Mouse (Mus musculus) layer of hippocampus, adult 18-20 months (tissue): ENCODE measurements around the gene Olfr370. TPM values are rescaled to one million over a fixed set of nuclear protein-coding genes. Genes with fewer than 3 reads are reported as not detected.

Source experiments
- DNase-seq, 2 experiments: peaks; one replicate each; pipeline ENCODE4 v3.0.0; 2022; ENCODE audit warnings: low spot score in 2 of 2
- total RNA-seq, 2 experiments: library from RNA; stranded (reverse); gene quantifications; 2 replicates each; pipeline ENCODE4 v1.2.3; 2021

Olfr370 gene
- total RNA-seq, 2 experiments from 2014 or later = not detected

GRCm38 (mm10) chr8:83575561-83576515 lies 40.3 kb downstream of the Olfr370 start:
- peak in 1 of 2 experiments; percentile 17 for DNase-seq

GRCm38 (mm10) chr8:83576516-83576895 lies 40.9 kb downstream of the Olfr370 start:
- DNase-seq = peak in 1 of 2 experiments; percentile 6

DNA sequence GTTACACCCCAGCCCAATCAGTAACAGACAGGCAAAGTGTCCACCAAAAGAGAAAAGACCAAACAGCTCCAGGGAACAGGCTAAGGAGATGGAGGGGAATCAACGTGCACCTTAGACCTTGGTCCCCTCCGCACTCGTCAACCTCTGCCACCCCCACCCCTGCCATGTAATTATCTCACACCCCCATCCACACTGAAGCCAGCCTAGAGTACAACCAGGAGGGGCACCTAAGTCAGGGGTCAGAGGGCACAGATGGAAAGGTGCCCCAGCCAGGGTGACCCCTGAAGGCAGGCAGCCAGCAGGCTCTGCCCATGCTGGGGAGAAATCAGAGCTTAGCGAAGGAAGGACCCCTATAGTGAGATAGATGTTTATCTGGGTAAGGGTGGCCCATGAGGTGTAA lies 41.3 kb downstream of the Olfr370 start:
- no peak for DNase-seq

DNA sequence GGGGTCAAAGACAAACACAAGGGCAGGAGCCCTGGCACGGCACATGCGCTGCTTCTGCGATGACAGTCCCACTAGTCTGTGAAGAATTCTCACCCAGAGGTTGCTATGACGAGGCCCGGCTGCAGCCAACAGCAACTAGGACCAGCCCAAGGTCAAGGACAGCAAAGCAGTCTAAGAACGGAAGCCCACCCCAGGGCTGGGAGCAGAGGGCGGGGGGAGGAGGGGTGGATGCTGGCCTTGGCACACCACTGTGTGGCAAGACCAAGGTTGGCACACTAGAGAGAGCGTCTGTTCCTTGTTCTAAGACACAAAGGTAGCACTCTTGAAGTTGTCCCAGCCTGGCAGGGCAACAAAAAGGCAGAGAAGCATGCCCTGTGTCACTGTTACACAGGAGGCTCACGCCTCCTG lies 41.8 kb downstream of the Olfr370 start:
- no peak for DNase-seq

DNA sequence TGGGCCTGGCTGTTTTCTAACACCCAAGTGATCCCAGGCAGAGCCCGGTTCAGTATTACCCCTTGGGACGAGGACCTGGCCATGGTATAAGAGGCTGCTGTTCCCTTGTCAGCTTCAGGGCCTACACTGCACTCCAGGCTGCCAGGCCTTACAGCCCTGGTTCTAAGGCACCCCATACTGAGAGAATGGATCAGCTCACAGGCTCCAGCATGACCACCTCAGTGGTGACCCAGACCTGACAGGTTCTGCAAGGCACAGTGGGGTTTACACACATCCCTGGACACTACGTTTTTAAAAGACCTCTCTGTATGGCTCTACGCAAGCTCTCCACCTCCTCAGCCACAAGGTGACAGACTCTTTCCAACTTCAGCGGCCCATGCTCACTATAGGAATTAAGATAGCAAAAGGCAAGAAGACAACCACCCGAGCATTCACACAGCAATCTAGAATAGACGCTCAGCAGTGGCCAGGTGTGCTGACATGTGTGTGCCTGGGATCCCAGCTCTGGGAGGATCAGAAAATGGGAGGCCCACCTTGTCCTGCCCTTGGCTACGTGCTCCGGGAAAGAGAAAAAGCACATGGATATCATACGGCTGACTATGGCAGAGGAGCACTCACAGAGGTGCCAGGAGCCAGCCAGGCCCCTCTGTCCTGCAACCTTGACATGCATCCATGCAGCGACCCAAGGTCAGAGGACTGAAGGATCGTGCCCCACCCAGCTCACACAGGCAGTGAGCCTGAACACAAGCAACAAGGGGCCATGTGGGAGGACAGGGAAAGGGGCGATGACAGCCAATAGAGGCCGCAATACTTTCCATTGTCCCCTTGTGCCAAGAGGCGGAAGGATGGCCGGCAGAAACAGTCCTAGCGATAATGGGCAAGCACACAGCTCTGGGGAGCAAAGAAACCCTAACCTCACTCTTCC lies 42.8 kb downstream of the Olfr370 start:
- DNase-seq = no peak

GRCm38 (mm10) chr8:83579676-83580075 lies 44.1 kb downstream of the Olfr370 start:
- DNase-seq = no peak

GRCm38 (mm10) chr8:83580826-83581225 lies 45.2 kb downstream of the Olfr370 start:
- DNase-seq = no peak

DNA sequence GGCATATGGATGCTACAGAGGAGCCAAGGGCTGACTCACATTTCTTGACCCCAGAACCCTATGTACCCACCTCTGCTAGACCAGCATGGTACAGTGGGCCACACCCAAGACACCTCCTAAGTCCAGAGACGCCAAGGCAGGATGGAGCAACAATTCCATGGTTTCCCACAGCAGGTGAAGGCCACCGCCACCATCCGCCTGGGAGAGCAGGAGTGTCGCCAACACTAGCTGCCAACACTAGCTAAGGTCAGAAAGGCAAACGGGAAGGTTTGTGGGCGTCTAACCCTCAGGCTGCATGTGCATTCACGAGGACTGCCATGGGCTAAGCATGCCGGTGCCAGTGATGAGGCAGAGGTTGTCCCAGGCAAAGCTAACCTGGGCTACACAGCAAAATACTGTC lies 46.6 kb downstream of the Olfr370 start:
- no peak for DNase-seq

- DNase-seq = no peak
Measured at GRCm38 (mm10) chr8:83583236-83583635, 47.7 kb downstream of the Olfr370 start.

DNA sequence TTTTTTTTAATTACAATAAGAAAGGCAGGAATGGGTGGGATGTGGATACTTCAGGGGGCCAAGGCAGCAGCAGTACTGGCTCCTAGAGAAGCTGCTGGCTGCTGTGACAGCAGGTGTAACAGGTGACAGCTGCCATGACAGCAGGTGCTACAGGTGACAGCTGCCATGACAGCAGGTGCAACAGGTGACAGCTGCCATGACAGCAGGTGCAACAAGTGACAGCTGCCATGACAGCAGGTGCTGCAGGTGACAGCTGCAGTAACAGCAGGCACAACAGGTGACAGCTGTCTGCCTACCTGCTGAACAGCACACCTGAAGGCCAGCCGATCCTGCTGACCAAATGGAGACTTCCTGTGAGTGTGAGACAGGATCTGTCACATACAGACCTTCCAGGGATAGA lies 49.2 kb downstream of the Olfr370 start:
- no peak for DNase-seq

DNA sequence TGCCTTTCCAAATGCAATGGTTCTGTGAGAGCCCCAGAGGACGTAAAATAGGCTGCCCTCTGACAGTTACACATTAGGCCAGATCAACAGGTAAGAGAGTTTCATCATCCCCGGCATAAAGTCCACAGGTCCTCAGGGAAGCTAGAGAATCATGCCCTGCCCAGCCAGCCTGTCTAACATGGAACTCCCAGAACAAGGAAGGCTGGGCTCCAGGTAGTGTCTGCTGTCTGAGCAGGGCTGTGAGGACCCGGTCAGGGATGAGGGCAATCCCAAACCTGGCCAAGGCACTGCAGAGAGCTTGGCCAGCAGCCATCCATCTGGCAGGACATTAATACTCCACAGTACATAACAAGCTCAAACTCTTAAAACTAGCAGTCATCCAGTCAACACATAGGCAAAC lies 49.8 kb downstream of the Olfr370 start:
- DNase-seq = no peak

DNA sequence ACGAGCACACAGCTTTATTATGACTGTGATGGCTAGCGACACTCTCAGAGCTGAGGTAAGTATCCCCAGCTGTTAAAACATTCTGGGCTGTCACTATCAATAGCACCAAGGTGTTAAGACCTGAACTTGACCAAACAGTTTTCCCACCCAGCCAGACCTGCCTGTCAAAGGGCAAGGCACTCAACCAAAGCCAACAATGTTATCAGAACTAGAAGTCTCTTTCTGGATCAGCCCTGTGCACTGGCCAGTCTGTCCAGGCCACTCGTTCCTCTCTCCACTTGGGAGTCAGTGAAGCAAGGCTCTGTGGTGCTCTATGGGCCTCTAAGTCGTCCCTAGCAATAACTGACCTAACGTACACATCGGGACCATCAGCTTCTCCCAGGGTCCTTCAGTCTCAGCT lies 52.1 kb downstream of the Olfr370 start:
- no peak for DNase-seq

DNA sequence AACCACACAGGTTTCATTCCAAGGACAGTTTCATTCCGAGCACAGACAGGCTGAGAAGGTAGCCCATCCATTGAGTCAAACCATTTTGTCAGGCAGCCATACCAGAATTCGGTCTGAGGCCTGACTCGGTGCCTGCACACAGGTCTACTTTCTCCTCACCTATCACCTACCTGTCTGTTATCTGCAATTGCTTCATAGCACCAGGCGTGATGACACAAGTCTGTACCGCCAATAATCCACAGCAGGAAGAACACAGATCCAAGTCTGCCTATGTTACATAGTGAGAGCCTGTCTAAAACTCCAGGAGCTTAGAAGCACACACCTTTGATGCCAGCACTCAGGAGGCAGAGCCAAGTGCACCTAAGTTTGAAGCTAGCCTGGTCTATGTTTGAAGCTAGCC lies 53.3 kb downstream of the Olfr370 start:
- DNase-seq = no peak

DNA sequence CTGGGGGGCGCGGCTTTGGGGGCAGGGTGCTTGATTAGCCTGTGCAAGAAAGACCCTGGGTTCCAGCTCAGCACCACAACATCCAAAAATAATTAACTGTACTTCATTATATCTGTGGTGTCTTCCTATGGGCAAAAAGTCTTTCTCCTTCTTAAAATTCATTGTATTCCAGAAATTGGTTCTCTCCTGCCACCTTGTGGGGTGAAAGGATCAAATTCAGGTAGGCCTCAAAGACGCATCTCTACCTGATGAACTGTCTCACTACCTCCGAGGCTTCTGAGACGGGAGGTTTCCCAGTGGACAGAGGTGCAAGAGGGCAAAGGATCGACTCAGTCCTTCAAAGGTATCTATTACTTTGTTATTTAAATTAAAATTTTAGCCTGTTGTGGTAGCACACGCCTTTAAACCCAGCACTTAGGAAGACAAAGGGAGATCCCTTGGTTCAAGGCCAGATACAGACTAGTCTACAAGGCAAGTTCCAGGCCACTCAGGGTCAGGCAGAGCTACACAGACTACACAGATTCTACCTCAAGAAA lies 55.0 kb downstream of the Olfr370 start:
- DNase-seq = no peak

GRCm38 (mm10) chr8:83592682-83593081 lies 57.1 kb downstream of the Olfr370 start:
- no peak for DNase-seq

DNA sequence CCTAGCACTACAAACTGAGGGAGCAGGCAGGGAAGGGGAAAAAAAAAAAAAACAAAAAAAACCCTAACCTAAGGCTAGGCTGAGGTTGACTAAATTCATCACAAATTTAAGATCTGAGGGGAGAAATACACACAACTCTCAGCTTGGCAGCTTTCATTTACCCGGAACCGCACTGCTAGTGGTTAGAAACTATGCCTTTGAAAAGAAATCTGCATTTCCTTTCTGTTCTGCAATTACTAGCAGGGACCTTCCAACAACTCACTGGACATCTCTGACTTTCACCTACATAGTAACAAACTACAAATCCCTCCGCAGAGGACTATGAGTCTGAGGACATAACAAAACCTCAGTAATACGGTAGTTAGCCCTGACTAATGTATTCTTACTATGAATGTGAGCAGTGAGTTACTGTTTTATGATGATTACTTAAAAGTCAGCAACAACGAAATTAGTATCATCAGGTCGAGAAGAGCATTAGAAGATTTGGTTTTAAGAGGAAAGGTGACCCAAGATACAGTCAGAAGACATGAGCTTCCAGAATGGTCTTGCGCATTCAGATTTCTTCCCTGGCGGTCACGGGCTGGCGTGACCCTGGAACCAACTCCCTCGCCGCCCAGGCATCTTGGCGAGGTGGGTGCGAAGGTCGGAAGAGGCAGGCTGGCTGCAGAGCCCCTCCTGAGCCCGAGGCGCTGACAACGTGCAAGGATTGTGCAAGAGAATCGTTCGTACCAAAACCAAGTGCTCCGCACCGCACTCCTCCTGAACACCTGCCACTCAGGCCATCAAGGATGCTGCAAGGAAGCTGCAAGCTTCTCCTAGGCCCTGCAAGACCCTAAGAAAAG lies 58.0 kb downstream of the Olfr370 start:
- no peak for DNase-seq

GRCm38 (mm10) chr8:83594167-83595049 lies 58.8 kb downstream of the Olfr370 start:
- DNase-seq = peak; percentile 95 to 98
